Mouse (Mus musculus) limb, embryonic 13.5 days (tissue): ENCODE data around the gene St6galnac3. TPM values are rescaled to one million over a fixed set of nuclear protein-coding genes. Genes with fewer than 3 reads are reported as not detected.

Source experiments
- ATAC-seq: fragments of 200-750 bp; cut with Nextera tagmentation; 2 replicates; pipeline ENCODE4 v1.8.0; 2017; ENCODE audit warnings: low read depth, moderate number of reproducible peaks, moderate TSS enrichment; ENCODE audit not compliant: low FRiP score
- H3K27ac ChIP-seq: fragments of 300-500 bp; sonication (generic); 2 replicates; pipeline ENCODE4 v1.5.1; 2015; ENCODE audit warnings: inconsistent platforms, mild to moderate bottlenecking, moderate library complexity
- H3K27me3 ChIP-seq: fragments of 300-500 bp; sonication (generic); 2 replicates; pipeline ENCODE4 v1.6.1; 2015; ENCODE audit warnings: mild to moderate bottlenecking, inconsistent platforms
- H3K36me3 ChIP-seq: fragments of 300-500 bp; sonication (generic); 2 replicates; pipeline ENCODE4 v1.6.1; 2015; ENCODE audit warnings: inconsistent platforms, mild to moderate bottlenecking, moderate library complexity
- H3K4me1 ChIP-seq: fragments of 300-500 bp; sonication (generic); 2 replicates; pipeline ENCODE4 v1.6.1; 2015; ENCODE audit warnings: inconsistent platforms
- H3K4me2 ChIP-seq: fragments of 300-500 bp; sonication (generic); replicated peaks from 2 replicates; pipeline ENCODE4 v1.6.1; 2015; ENCODE audit warnings: inconsistent platforms, mild to moderate bottlenecking, moderate library complexity
- H3K4me3 ChIP-seq: fragments of 300-500 bp; sonication (generic); 2 replicates; pipeline ENCODE4 v1.5.1; 2015; ENCODE audit warnings: moderate library complexity, mild to moderate bottlenecking, inconsistent platforms
- H3K9ac ChIP-seq: fragments of 300-500 bp; sonication (generic); 2 replicates; pipeline ENCODE4 v1.6.1; 2015; ENCODE audit warnings: mild to moderate bottlenecking, inconsistent platforms
- H3K9me3 ChIP-seq: fragments of 300-500 bp; sonication (generic); 2 replicates; pipeline ENCODE4 v1.6.1; 2016; ENCODE audit warnings: inconsistent platforms
- WGBS: fragments of 180-500 bp; shearing (Covaris S2); methylation state at CpG from one replicate; pipeline ENCODE4 v1.1.7; 2015; 5-methylcytosine and 5-hydroxymethylcytosine counted together
- polyA plus RNA-seq: library from polyadenylated mRNA; unstranded; fragments of >200 nt; fragmentation: Nextera tagmentation; extraction: Ambion mirVana; gene quantifications from 2 replicates; pipeline ENCODE4 v1.2.1, GENCODE M21; 2015

St6galnac3 gene
- polyA plus RNA-seq, 1 experiment from 2014 or later, result 53.7 TPM

- WGBS, result 77% methylated on average over 1 of the region's 1 CpGs
- ATAC-seq, result no peak
- Histone ChIP-seq H3K36me3 (no peaks in the 10 kb centered on the region), H3K27me3 (0 out of 2 replicates have a peak, but pooled peaks cover 6% of the 10 kb centered on the region), H3K27ac (no peak overlapping the region), H3K9me3 (no peaks in the 10 kb centered on the region), H3K9ac (no peak overlapping the region), H3K4me3 (no peak overlapping the region), H3K4me1 (peaks cover 22% of the 10 kb centered on the region), H3K4me2 (no peak overlapping the region)
Observed at GRCm38 (mm10) chr3:153706901-153707300, 18.1 kb downstream of the St6galnac3 start.

GRCm38 (mm10) chr3:153701752-153702740 lies 22.9 kb downstream of the St6galnac3 start:
- peak; percentile 60 for ATAC-seq
- Histone ChIP-seq H3K27ac (peak overlapping the region; percentile 65; the same call in 1 of the 2 replicates), H3K4me2 (peak overlapping the region; percentile 46)

GRCm38 (mm10) chr3:153701172-153701571 lies 23.8 kb downstream of the St6galnac3 start:
- Histone ChIP-seq H3K4me1 (peaks cover 55% of the 10 kb centered on the region), H3K9ac (peak overlapping the region; percentile 43; the same call in 1 of the 2 replicates), H3K36me3 (no peaks in the 10 kb centered on the region), H3K27ac (peak overlapping the region; percentile 65), H3K9me3 (no peaks in the 10 kb centered on the region), H3K4me2 (peak overlapping the region; percentile 46), H3K4me3 (no peak overlapping the region), H3K27me3 (peaks cover 21% of the 10 kb centered on the region; the same call in 1 of the 2 replicates)
- 23% methylated on average over 7 of the region's 7 CpGs for WGBS
- no peak for ATAC-seq

More at GRCm38 (mm10) chr3:153701752-153702740, 22.9 kb downstream of the St6galnac3 start:
- Histone ChIP-seq H3K4me3 (no peak overlapping the region), H3K4me1 (peaks cover 59% of the 10 kb centered on the region), H3K9ac (no peak overlapping the region), H3K9me3 (no peaks in the 10 kb centered on the region), H3K27me3 (peaks cover 22% of the 10 kb centered on the region; the same call in 1 of the 2 replicates), H3K36me3 (no peaks in the 10 kb centered on the region)
- 10% methylated on average over 15 of the region's 15 CpGs for WGBS

GRCm38 (mm10) chr3:153699086-153699485 lies 25.9 kb downstream of the St6galnac3 start:
- Histone ChIP-seq H3K4me2 (no peak overlapping the region), H3K9ac (no peak overlapping the region), H3K27me3 (peaks cover 20% of the 10 kb centered on the region; the same call in 1 of the 2 replicates), H3K4me1 (peaks cover 50% of the 10 kb centered on the region), H3K36me3 (no peaks in the 10 kb centered on the region), H3K27ac (no peak overlapping the region), H3K9me3 (no peaks in the 10 kb centered on the region), H3K4me3 (no peak overlapping the region)
- no peak for ATAC-seq
- 74% methylated on average over 8 of the region's 8 CpGs for whole genome bisulfite sequencing

- Histone ChIP-seq H3K27me3 (peaks cover 5% of the 10 kb centered on the region; the same call in 1 of the 2 replicates), H3K27ac (peak overlapping the region; percentile 69; the same call in 1 of the 2 replicates), H3K4me3 (no peak overlapping the region), H3K4me2 (peak overlapping the region; percentile 7; the same call in 1 of the 2 replicates), H3K4me1 (peaks cover 47% of the 10 kb centered on the region), H3K9ac (no peak overlapping the region), H3K36me3 (no peaks in the 10 kb centered on the region), H3K9me3 (no peaks in the 10 kb centered on the region)
- ATAC-seq, result 0 out of 2 replicates have a peak, but pooled peaks have one; percentile 64
- WGBS, result 17% methylated on average over 7 of the region's 7 CpGs
Observed at GRCm38 (mm10) chr3:153692978-153693377, 32.0 kb downstream of the St6galnac3 start.

GRCm38 (mm10) chr3:153692206-153692813 lies 32.7 kb downstream of the St6galnac3 start:
- peak overlapping the region; percentile 7; the same call in 1 of the 2 replicates for H3K4me2 ChIP-seq
- H3K4me1 ChIP-seq, result peaks cover 43% of the 10 kb centered on the region
- H3K9me3 ChIP-seq, result no peaks in the 10 kb centered on the region
- H3K36me3 ChIP-seq, result no peaks in the 10 kb centered on the region
- no peak for ATAC-seq
- no peak overlapping the region for H3K4me3 ChIP-seq
- H3K27me3 ChIP-seq, result peaks cover under 1% of the 10 kb centered on the region; the same call in 1 of the 2 replicates
- H3K9ac ChIP-seq, result no peak overlapping the region
- H3K27ac ChIP-seq, result peak overlapping the region; percentile 69; the same call in 1 of the 2 replicates
- 19% methylated on average over 11 of the region's 11 CpGs for WGBS

- peaks cover 40% of the 10 kb centered on the region for H3K4me1 ChIP-seq
- WGBS, result 13% methylated on average over 4 of the region's 4 CpGs
- no peaks in the 10 kb centered on the region for H3K36me3 ChIP-seq
Observed at GRCm38 (mm10) chr3:153691537-153691936, 33.4 kb downstream of the St6galnac3 start.

GRCm38 (mm10) chr3:153690553-153690952 lies 34.4 kb downstream of the St6galnac3 start:
- 0 out of 2 replicates have a peak, but pooled peaks have one; percentile 28 for ATAC-seq
- 25% methylated on average over 2 of the region's 2 CpGs for WGBS
- H3K4me2 ChIP-seq, result peak overlapping the region; percentile 43

More at GRCm38 (mm10) chr3:153691537-153691936, 33.4 kb downstream of the St6galnac3 start:
- Histone ChIP-seq H3K27me3 (no peaks in the 10 kb centered on the region), H3K4me2 (no peak overlapping the region), H3K4me3 (no peak overlapping the region), H3K9ac (no peak overlapping the region), H3K9me3 (no peaks in the 10 kb centered on the region), H3K27ac (0 out of 2 replicates have a peak overlapping the region, but pooled peaks have one; percentile 15)
- ATAC-seq, result no peak

GRCm38 (mm10) chr3:153689793-153690291 lies 35.1 kb downstream of the St6galnac3 start:
- Histone ChIP-seq H3K4me3 (no peak overlapping the region), H3K27me3 (no peaks in the 10 kb centered on the region), H3K9me3 (no peaks in the 10 kb centered on the region), H3K9ac (no peak overlapping the region), H3K4me1 (peaks cover 40% of the 10 kb centered on the region), H3K27ac (peak overlapping the region; percentile 70; the same call in 1 of the 2 replicates), H3K4me2 (peak overlapping the region; percentile 43), H3K36me3 (no peaks in the 10 kb centered on the region)
- ATAC-seq, result peak; percentile 64; the same call in 1 of the 2 replicates
- 24% methylated on average over 11 of the region's 11 CpGs for WGBS

More at GRCm38 (mm10) chr3:153690553-153690952, 34.4 kb downstream of the St6galnac3 start:
- 0 out of 2 replicates have a peak overlapping the region, but pooled peaks have one; percentile 35 for H3K9ac ChIP-seq
- peaks cover 40% of the 10 kb centered on the region for H3K4me1 ChIP-seq
- no peaks in the 10 kb centered on the region for H3K9me3 ChIP-seq
- no peaks in the 10 kb centered on the region for H3K27me3 ChIP-seq
- no peaks in the 10 kb centered on the region for H3K36me3 ChIP-seq
- H3K4me3 ChIP-seq, result no peak overlapping the region
- peak overlapping the region; percentile 70; the same call in 1 of the 2 replicates for H3K27ac ChIP-seq

- Histone ChIP-seq H3K27ac (no peak overlapping the region), H3K9me3 (no peaks in the 10 kb centered on the region), H3K27me3 (no peaks in the 10 kb centered on the region), H3K36me3 (no peaks in the 10 kb centered on the region), H3K4me2 (no peak overlapping the region), H3K9ac (no peak overlapping the region), H3K4me1 (peaks cover 35% of the 10 kb centered on the region), H3K4me3 (no peak overlapping the region)
- ATAC-seq, result no peak
- 74% methylated on average over 5 of the region's 5 CpGs for WGBS
Observed at GRCm38 (mm10) chr3:153687896-153688295, 37.1 kb downstream of the St6galnac3 start.

- no peak for ATAC-seq
- 83% methylated on average over 1 of the region's 1 CpGs for WGBS
- peaks cover 8% of the 10 kb centered on the region for H3K4me1 ChIP-seq
- H3K27me3 ChIP-seq, result no peaks in the 10 kb centered on the region
- H3K4me2 ChIP-seq, result no peak overlapping the region
- H3K4me3 ChIP-seq, result no peak overlapping the region
- no peak overlapping the region for H3K27ac ChIP-seq
- H3K36me3 ChIP-seq, result no peaks in the 10 kb centered on the region
- H3K9ac ChIP-seq, result no peak overlapping the region
- no peaks in the 10 kb centered on the region for H3K9me3 ChIP-seq
Observed at GRCm38 (mm10) chr3:153684909-153685308, 40.1 kb downstream of the St6galnac3 start.
